ENCODE assay signal across 9 mouse cellular contexts in the genomic region with DNA sequence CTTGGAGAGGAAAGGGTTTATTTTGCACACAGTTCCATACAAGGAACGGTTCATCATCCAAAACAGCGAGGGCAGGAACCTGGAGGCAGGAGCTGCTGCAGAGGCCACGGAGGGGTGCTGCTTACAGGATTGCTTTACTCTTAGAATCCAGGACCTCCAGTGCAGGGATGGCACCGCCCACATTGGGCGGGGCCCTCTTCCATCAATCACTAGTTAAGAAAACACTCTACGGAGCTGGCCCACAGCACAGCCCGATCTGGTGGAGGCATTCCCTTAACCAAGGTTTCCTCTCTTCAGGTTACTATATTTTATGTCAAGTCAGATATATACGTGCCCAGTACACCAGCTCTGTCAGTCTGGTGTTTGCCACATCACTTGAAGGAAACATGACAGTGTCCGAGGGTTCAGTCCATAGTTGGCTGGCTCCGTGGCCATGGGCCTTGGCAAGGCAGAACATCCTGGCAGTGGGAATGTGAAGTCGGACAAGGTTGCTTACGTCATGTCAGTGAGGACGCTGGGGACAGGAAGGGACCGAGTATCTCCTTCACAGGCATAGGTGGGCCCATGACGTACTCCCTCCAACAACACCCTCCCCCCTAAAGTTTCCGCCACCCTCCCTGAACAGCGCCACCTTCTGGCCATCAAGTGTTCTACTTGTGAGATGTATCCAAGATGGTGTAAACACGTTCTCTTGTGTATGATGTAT. TPM values are rescaled to one million over a fixed set of nuclear protein-coding genes. Genes with fewer than 3 reads are reported as not detected.
DNase-seq lines count a peak whose midpoint lies in the region; ATAC-seq and TF ChIP-seq lines count a peak whose summit lies in the region.
"Had no signal": no experiment of that assay in that cellular context is flagged by ENCODE, and none has a peak within 500 bp of the region (broad histone marks: within the 10 kb centered on the region; RNA-seq: fewer than 3 reads in every experiment).

No protein-coding gene starts in this region.

- no peak overlapping the region for H3K4me2 ChIP-seq in CH12.LX (ENCODE audit: insufficient read depth, low read depth, poor library complexity, severe bottlenecking)
- peak overlapping the region; percentile 51 for H3K4me2 ChIP-seq in embryonic facial prominence, embryonic 13.5 days
- peak overlapping the region; percentile 26 for H3K4me2 ChIP-seq in hindbrain, embryonic 15.5 days
- peak overlapping the region; percentile 64 for H3K4me2 ChIP-seq in liver, embryonic 11.5 days
- H3K4me2 ChIP-seq in neural tube, embryonic 12.5 days (replicated peaks): peak overlapping the region; percentile 48

- in situ Hi-C loops in CH12.LX (cut with MboI; ENCODE audit: low pct_ligation_motif_present, low pct_unique_long_range_greater_than_20kb, low sequenced_read_pairs): no loop called here

- TF ChIP-seq CTCF in CH12.LX (conservative IDR thresholded peaks at IDR 0.05 in 1 of 2, IDR thresholded peaks at IDR 0.05 in 1 of 2; ENCODE audit: low read depth in 2 of 2, low read length in 2 of 2): peak; percentile 55 to 58

- H3K4me1 ChIP-seq in CH12.LX (ENCODE audit: control insufficient read depth in 1 of 2, insufficient read depth in 2 of 2): peaks cover 3 to 7% of the 10 kb centered on the region in 2 experiments; a peak in 2 of 4 replicates
- H3K4me1 ChIP-seq in embryonic facial prominence, embryonic 13.5 days: peaks cover 7% of the 10 kb centered on the region; the same call in 1 of the 2 replicates
- H3K4me1 ChIP-seq in hindbrain, embryonic 15.5 days (replicated peaks): no peaks in the 10 kb centered on the region
- peaks cover 3% of the 10 kb centered on the region; the same call in 1 of the 2 replicates for H3K4me1 ChIP-seq in liver, embryonic 11.5 days (replicated peaks; ENCODE audit: control insufficient read depth, insufficient read depth, low read length)
- H3K4me1 ChIP-seq in neural tube, embryonic 12.5 days: no peaks in the 10 kb centered on the region

- peaks cover 71% of the 10 kb centered on the region for H3K27me3 ChIP-seq in CH12.LX (replicated peaks)
- H3K27me3 ChIP-seq in embryonic facial prominence, embryonic 13.5 days: 0 out of 2 replicates have a peak, but pooled peaks cover 3% of the 10 kb centered on the region
- H3K27me3 ChIP-seq in hindbrain, embryonic 15.5 days: 0 out of 2 replicates have a peak, but pooled peaks cover 2% of the 10 kb centered on the region
- H3K27me3 ChIP-seq in liver, embryonic 11.5 days (replicated peaks; ENCODE audit: control insufficient read depth, insufficient read depth, low read length): no peaks in the 10 kb centered on the region
- H3K27me3 ChIP-seq in neural tube, embryonic 12.5 days (replicated peaks): no peaks in the 10 kb centered on the region

- ATAC-seq in embryonic facial prominence, embryonic 13.5 days (ENCODE audit: insufficient number of reproducible peaks, insufficient read depth, low FRiP score, low TSS enrichment, low read depth): no peak
- peak; percentile 51; the same call in 1 of the 2 replicates for ATAC-seq in hindbrain, embryonic 15.5 days (ENCODE audit: low FRiP score, low read depth)
- ATAC-seq in liver, embryonic 11.5 days (replicated peaks; ENCODE audit: low FRiP score): peak; percentile 44
- peak; percentile 52; the same call in 1 of the 2 replicates for ATAC-seq in neural tube, embryonic 12.5 days (ENCODE audit: low FRiP score, low read depth)

- H3K36me3 ChIP-seq in CH12.LX (replicated peaks in 1 of 2; ENCODE audit: control insufficient read depth in 1 of 2, insufficient read depth in 1 of 2, low read length in 1 of 2): no peaks in the 10 kb centered on the region
- H3K36me3 ChIP-seq in embryonic facial prominence, embryonic 13.5 days: no peaks in the 10 kb centered on the region
- H3K36me3 ChIP-seq in hindbrain, embryonic 15.5 days: no peaks in the 10 kb centered on the region
- H3K36me3 ChIP-seq in liver, embryonic 11.5 days (ENCODE audit: control insufficient read depth, insufficient read depth, low read length): no peaks in the 10 kb centered on the region
- no peaks in the 10 kb centered on the region for H3K36me3 ChIP-seq in neural tube, embryonic 12.5 days

- H3K27ac ChIP-seq in CH12.LX (ENCODE audit: insufficient read depth, low read depth): no peak overlapping the region
- H3K27ac ChIP-seq in embryonic facial prominence, embryonic 13.5 days: no peak overlapping the region
- H3K27ac ChIP-seq in hindbrain, embryonic 15.5 days (replicated peaks): no peak overlapping the region
- no peak overlapping the region for H3K27ac ChIP-seq in liver, embryonic 11.5 days (ENCODE audit: low read depth, low read length)
- no peak overlapping the region for H3K27ac ChIP-seq in neural tube, embryonic 12.5 days

- no peak for TF ChIP-seq EP300 in CH12.LX (IDR thresholded peaks at IDR 0.05; ENCODE audit: low read length)

- peaks cover 4% of the 10 kb centered on the region for H3K9me3 ChIP-seq in CH12.LX (replicated peaks; ENCODE audit: low read length)
- no peaks in the 10 kb centered on the region for H3K9me3 ChIP-seq in embryonic facial prominence, embryonic 13.5 days
- H3K9me3 ChIP-seq in hindbrain, embryonic 15.5 days: no peaks in the 10 kb centered on the region
- H3K9me3 ChIP-seq in liver, embryonic 11.5 days (ENCODE audit: control insufficient read depth, low read length): no peaks in the 10 kb centered on the region
- peaks cover 3% of the 10 kb centered on the region; the same call in 1 of the 2 replicates for H3K9me3 ChIP-seq in neural tube, embryonic 12.5 days

- no peak overlapping the region for H3K4me3 ChIP-seq in CH12.LX (replicated peaks in 1 of 3; ENCODE audit: low read depth in 2 of 3, low read length in 2 of 3, poor library complexity in 1 of 3)
- peak overlapping the region; percentile 17 for H3K4me3 ChIP-seq in embryonic facial prominence, embryonic 13.5 days
- 0 out of 2 replicates have a peak overlapping the region, but pooled peaks have one; percentile 1 for H3K4me3 ChIP-seq in hindbrain, embryonic 15.5 days
- peak overlapping the region; percentile 37 for H3K4me3 ChIP-seq in liver, embryonic 11.5 days (ENCODE audit: low read depth, low read length)
- no peak overlapping the region for H3K4me3 ChIP-seq in neural tube, embryonic 12.5 days

- dilution Hi-C loops in CH12.LX (cut with MboI; ENCODE audit: extremely low pct_ligation_motif_present, extremely low pct_unique_long_range_greater_than_20kb, low sequenced_read_pairs): no loop called here

- no peaks in the 10 kb centered on the region for H3K79me2 ChIP-seq in CH12.LX (replicated peaks; ENCODE audit: control insufficient read depth, extremely low read depth, insufficient read depth, poor library complexity, severe bottlenecking)

- H3K9ac ChIP-seq in CH12.LX (ENCODE audit: insufficient read depth, low read depth): no peak overlapping the region
- no peak overlapping the region for H3K9ac ChIP-seq in embryonic facial prominence, embryonic 13.5 days
- no peak overlapping the region for H3K9ac ChIP-seq in hindbrain, embryonic 15.5 days
- H3K9ac ChIP-seq in liver, embryonic 11.5 days (ENCODE audit: low read depth, low read length): no peak overlapping the region
- H3K9ac ChIP-seq in neural tube, embryonic 12.5 days: no peak overlapping the region

- peak; percentile 31 for DNase-seq in CH12.LX (ENCODE audit: extremely low read depth)
- DNase-seq in R1 (ENCODE audit: low read depth, low spot score): peak; percentile 95
- DNase-seq in liver, embryonic 11.5 days (ENCODE audit: low spot score): no peak
- DNase-seq in layer of hippocampus, adult 9-10 months (ENCODE audit: low spot score): no peak
- DNase-seq in layer of hippocampus, postnatal 36 days: no peak

- no peak for TF ChIP-seq RAD21 in CH12.LX (IDR thresholded peaks at IDR 0.05; ENCODE audit: low read depth, low read length)

- no peak for TF ChIP-seq POLR2A in CH12.LX (IDR thresholded peaks at IDR 0.05; ENCODE audit: low read depth, low read length)

- 7% methylated on average over 18 of the region's 18 CpGs for WGBS in embryonic facial prominence, embryonic 13.5 days
- 7% methylated on average over 18 of the region's 18 CpGs for WGBS in hindbrain, embryonic 15.5 days
- 7% methylated on average over 18 of the region's 18 CpGs for WGBS in liver, embryonic 11.5 days
- WGBS in neural tube, embryonic 12.5 days: 10% methylated on average over 18 of the region's 18 CpGs

TF ChIP-seq in CH12.LX, 34 proteins besides CTCF, POLR2A, EP300 and RAD21 (continues in another document):
- TF ChIP-seq CHD2 (IDR thresholded peaks at IDR 0.05; ENCODE audit: low read length) (no peak), PAX5 (IDR thresholded peaks at IDR 0.05; ENCODE audit: low read length) (no peak), HCFC1 (IDR thresholded peaks at IDR 0.05; ENCODE audit: low read depth, low read length) (no peak), ELF1 (IDR thresholded peaks at IDR 0.05; ENCODE audit: low read depth, low read length) (no peak)

RNA-seq across cellular contexts. Expression of a gene that starts 12.1 kb away (rescaled TPM):
- total RNA-seq in CH12.LX (2012; rRNA removed) (not detected in 2 replicates), CH12.LX (2014; rRNA removed) (not detected in 2 replicates)
- not detected in 2 replicates for polyA plus RNA-seq in CH12.LX (2012; ENCODE audit: insufficient read length, low read depth)
- polyA plus RNA-seq in embryonic facial prominence, embryonic 13.5 days (2015; fragmentation: Nextera tagmentation; extraction: Ambion mirVana): 0.25 TPM in 1 of 2 replicates, not detected in the other
- 6.1 and 6.6 TPM in 2 replicates for polyA plus RNA-seq in hindbrain, embryonic 15.5 days (2015; fragmentation: Nextera tagmentation; extraction: Ambion mirVana)
- polyA plus RNA-seq in liver, embryonic 11.5 days (2014; fragmentation: Nextera tagmentation; extraction: Ambion mirVana): 0.22 and 0.36 TPM in 2 replicates
- 0.82 and 1.6 TPM in 2 replicates for polyA plus RNA-seq in neural tube, embryonic 12.5 days (2016; fragmentation: Nextera tagmentation; extraction: Ambion mirVana)
- 1 to 10 TPM; 7.8 to 9.2 TPM for total RNA-seq in layer of hippocampus, postnatal 36 days (2021)
- total RNA-seq: neutrophil, adult 5-6 weeks had no signal

RNA-seq across cellular contexts. Expression of a gene that starts 21.5 kb away (rescaled TPM):
- total RNA-seq in CH12.LX (2012; rRNA removed) (not detected in 2 replicates), CH12.LX (2014; rRNA removed) (not detected in 2 replicates)
- polyA plus RNA-seq in CH12.LX (2012; ENCODE audit: insufficient read length, low read depth): not detected in 2 replicates
- 2.1 and 2.3 TPM in 2 replicates for polyA plus RNA-seq in embryonic facial prominence, embryonic 13.5 days (2015; fragmentation: Nextera tagmentation; extraction: Ambion mirVana)
- polyA plus RNA-seq in hindbrain, embryonic 15.5 days (2015; fragmentation: Nextera tagmentation; extraction: Ambion mirVana): 0.32 and 0.38 TPM in 2 replicates
- 0.40 and 0.51 TPM in 2 replicates for polyA plus RNA-seq in liver, embryonic 11.5 days (2014; fragmentation: Nextera tagmentation; extraction: Ambion mirVana)
- 0.33 and 0.55 TPM in 2 replicates for polyA plus RNA-seq in neural tube, embryonic 12.5 days (2016; fragmentation: Nextera tagmentation; extraction: Ambion mirVana)
- total RNA-seq in layer of hippocampus, postnatal 36 days (2021): 1 to 10 TPM; 1.5 to 1.6 TPM
- total RNA-seq: neutrophil, adult 5-6 weeks had no signal

RNA-seq across cellular contexts. Expression of a gene that starts 42.8 kb away (rescaled TPM):
- total RNA-seq in CH12.LX (2012; rRNA removed) (not detected in 2 replicates), CH12.LX (2014; rRNA removed) (not detected in 2 replicates)
- not detected in 2 replicates for polyA plus RNA-seq in CH12.LX (2012; ENCODE audit: insufficient read length, low read depth)
- 0.18 and 0.26 TPM in 2 replicates for polyA plus RNA-seq in embryonic facial prominence, embryonic 13.5 days (2015; fragmentation: Nextera tagmentation; extraction: Ambion mirVana)
- polyA plus RNA-seq in hindbrain, embryonic 15.5 days (2015; fragmentation: Nextera tagmentation; extraction: Ambion mirVana): 0.10 and 0.13 TPM in 2 replicates
- not detected in 2 replicates for polyA plus RNA-seq in liver, embryonic 11.5 days (2014; fragmentation: Nextera tagmentation; extraction: Ambion mirVana)
- 0.10 and 0.18 TPM in 2 replicates for polyA plus RNA-seq in neural tube, embryonic 12.5 days (2016; fragmentation: Nextera tagmentation; extraction: Ambion mirVana)
- total RNA-seq in layer of hippocampus, postnatal 36 days (2021): 1 to 10 TPM; 3.6 to 3.7 TPM
- total RNA-seq: neutrophil, adult 5-6 weeks had no signal

Comparison
In these comparisons a context has a peak if more than half of its experiments do, and no peak if none do; other contexts are left out.
1. DNase-seq: peak in CH12.LX (single experiment) and R1 (single experiment); none in liver, embryonic 11.5 days (single experiment), layer of hippocampus, adult 9-10 months (single experiment) and layer of hippocampus, postnatal 36 days (0 of 2).
2. H3K4me3 ChIP-seq: peak in embryonic facial prominence, embryonic 13.5 days (single experiment), hindbrain, embryonic 15.5 days (single experiment) and liver, embryonic 11.5 days (single experiment); none in CH12.LX (0 of 3) and neural tube, embryonic 12.5 days (single experiment).